Mouse (Mus musculus) brain, adult 2 months (tissue): ENCODE results near the gene Rad51b.

Experiments used
- DNase-seq: peaks from one replicate; pipeline ENCODE4 v3.0.0; 2011; ENCODE audit warnings: low read depth, low spot score

Gene Rad51b

GRCm38 (mm10) chr12:79330571-79330970 lies 33.5 kb downstream of the Rad51b start:
- DNase-seq: no peak

GRCm38 (mm10) chr12:79331722-79332121 lies 34.6 kb downstream of the Rad51b start:
- no peak for DNase-seq

- DNase-seq: no peak
These were observed 41.7 kb downstream of the Rad51b start for GRCm38 (mm10) chr12:79338791-79339190.

GRCm38 (mm10) chr12:79340513-79340912 lies 43.4 kb downstream of the Rad51b start:
- no peak for DNase-seq

- no peak for DNase-seq
These were observed 44.3 kb downstream of the Rad51b start for GRCm38 (mm10) chr12:79341291-79341845.

DNA sequence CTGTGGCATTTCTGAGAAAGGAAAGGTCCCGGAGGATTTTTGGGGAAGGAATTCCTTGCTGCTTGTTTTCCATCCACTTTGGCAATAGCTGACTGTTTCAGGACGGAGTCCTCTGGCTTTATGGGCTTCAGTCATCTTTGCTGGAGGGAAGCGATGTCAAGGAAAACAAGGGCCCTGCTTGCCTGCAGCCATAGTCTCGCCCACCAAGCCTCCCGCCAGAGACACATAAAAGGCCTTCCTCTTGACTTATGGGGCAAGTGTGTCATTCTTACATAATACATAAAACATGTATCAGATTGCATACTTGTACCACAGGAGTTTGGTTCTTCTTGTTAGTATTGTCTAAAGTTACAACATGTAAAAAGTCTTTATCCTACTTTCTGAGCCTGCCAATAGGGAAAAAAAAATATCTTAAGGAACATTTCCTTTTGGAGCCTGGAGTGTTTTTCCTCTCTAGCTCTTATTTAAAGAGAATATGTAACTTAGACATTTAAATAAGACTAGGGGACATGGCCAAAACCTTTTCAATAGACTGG lies 49.2 kb downstream of the Rad51b start:
- no peak for DNase-seq

DNA sequence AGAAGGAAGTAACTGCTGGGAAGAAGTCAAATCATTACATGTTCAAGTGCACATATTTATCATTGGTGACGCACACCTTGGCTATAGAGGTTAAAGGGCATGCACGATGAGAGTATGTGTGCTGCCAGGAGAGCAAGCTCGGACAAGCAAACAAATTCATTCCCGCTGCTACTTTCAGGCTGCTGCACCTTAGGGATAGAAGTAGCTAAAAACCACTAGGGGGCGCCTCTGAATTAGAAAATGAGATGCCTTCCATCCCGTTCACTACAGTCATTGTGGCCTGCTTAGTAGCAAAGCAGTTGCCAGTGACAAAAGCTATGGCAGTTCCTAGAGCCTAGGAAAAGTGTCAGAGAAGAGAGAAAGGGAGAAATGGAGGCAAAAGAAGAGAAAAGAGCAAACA lies 50.6 kb downstream of the Rad51b start:
- peak; percentile 84 for DNase-seq

DNA sequence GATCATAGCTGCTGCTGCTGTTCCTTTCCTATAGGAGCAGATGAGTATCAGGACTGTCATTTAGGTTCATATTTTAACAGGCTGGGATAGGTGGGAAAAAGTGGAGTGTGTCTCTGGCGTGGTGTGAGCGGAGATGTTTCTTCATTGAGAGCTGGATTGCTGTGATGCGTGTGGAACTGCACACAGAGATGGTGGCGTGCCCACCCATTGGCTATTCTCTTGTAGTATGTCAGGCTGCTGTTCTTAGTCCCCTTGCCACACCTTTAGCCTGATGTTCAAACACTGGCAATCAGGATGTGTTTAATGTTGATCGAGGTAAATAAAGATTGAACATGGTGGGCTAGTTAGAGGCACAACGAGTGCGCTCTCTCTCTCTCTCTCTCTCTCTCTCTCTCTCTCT lies 54.4 kb downstream of the Rad51b start:
- no peak for DNase-seq

- DNase-seq: peak; percentile 26
These were observed 55.1 kb downstream of the Rad51b start for GRCm38 (mm10) chr12:79352086-79352741.

GRCm38 (mm10) chr12:79352742-79353114 lies 55.6 kb downstream of the Rad51b start:
- no peak for DNase-seq

- DNase-seq: no peak
These were observed 56.3 kb downstream of the Rad51b start for GRCm38 (mm10) chr12:79353356-79353755.

DNA sequence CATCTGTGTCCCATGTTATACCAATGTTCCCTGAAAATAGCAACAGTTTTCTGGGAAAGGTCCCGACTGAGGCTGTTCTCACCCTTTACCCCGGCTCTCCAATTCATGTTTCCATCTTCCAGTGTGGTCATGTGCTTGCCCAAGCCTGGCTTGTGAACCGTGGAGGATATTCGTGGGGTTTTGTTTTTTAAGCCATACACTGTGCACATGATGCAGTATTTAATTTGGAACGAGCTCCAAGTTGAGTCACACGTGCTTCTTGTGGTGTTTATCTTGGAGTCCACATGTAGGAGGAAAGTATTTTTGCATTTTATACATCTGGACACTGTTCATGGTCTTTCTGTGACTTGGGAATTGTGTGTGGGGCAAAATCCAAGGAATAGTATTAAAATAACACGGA lies 57.5 kb downstream of the Rad51b start:
- DNase-seq: no peak

DNA sequence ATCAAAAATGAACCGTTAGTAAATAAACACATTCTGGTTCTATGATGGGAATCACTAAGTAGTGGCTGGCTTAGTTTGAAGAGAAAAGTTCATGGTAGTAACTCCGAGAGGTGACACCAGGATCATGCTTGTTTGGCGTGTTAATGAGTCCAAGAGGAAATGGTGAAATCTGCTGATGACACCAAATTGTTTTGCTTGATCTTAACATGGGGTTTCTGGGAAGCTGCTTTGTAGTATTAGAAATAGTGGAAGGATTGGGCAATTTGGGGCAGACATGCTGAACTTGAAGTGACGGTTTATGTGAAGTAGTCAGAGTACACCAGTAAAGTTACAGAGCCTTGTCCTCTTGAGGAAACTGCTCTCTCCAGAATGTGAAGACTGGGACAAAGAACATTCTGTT lies 59.1 kb downstream of the Rad51b start:
- no peak for DNase-seq

- no peak for DNase-seq
These were observed 60.5 kb downstream of the Rad51b start for GRCm38 (mm10) chr12:79357631-79358030.

GRCm38 (mm10) chr12:79358613-79359218 lies 61.6 kb downstream of the Rad51b start:
- DNase-seq: peak; percentile 80

DNA sequence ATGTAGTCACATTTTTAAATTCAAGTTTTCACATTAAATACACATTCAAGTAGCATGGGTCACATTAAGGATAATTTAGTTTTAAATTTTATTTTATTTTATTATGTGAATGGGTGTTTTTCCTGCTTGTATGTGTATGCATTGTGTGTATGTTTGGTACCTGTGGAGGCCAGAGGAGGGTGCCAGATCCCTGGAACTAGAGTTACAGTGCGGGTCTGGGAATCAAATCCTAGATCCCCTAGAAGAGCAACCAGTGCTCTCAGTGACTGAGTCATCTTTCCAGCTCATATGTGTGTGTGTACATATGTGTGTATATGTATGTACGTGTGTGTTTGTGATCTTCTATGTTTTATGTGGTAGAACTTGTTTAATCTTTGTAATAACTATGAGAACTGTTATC lies 62.3 kb downstream of the Rad51b start:
- DNase-seq: no peak

DNA sequence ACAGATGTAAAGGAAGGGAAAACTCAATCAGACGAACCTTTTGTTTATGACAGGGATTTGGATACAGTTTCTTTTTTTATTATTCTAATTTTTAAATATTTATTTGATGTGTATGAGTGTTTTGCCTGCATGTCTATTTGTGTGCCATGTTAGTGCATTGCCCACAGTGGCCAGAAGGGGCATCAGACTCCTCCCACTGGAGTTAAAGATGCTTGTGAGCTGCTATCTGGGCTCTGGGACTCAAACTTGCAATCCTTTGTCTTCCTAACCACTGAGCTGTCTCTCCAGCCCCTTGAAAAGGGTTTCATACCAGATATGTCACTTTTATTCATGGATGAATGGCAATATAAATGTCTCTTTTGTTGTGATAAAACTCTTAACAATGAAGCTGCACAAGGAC lies 65.1 kb downstream of the Rad51b start:
- peak; percentile 19 for DNase-seq

GRCm38 (mm10) chr12:79364284-79364683 lies 67.2 kb downstream of the Rad51b start:
- DNase-seq: no peak

- DNase-seq: no peak
These were observed 71.7 kb downstream of the Rad51b start for GRCm38 (mm10) chr12:79368818-79369217.

GRCm38 (mm10) chr12:79369512-79370165 lies 72.6 kb downstream of the Rad51b start:
- DNase-seq: no peak

GRCm38 (mm10) chr12:79372697-79373096 lies 75.6 kb downstream of the Rad51b start:
- no peak for DNase-seq

GRCm38 (mm10) chr12:79377378-79377777 lies 80.3 kb downstream of the Rad51b start:
- DNase-seq: no peak

- peak; percentile 6 for DNase-seq
These were observed 80.8 kb downstream of the Rad51b start for GRCm38 (mm10) chr12:79377861-79378260.
